ENCODE assay signal across 21 mouse cellular contexts in genomic region chr1:160136362-160136890, GRCm38 (mm10). TPM values are rescaled to one million over a fixed set of nuclear protein-coding genes. Genes with fewer than 3 reads are reported as not detected.
"Had no signal": no experiment of that assay in that cellular context is flagged by ENCODE, and none has a peak within 500 bp of the region (broad histone marks: within the 10 kb centered on the region; RNA-seq: fewer than 3 reads in every experiment).

No protein-coding gene starts in this region.

- ATAC-seq: hindbrain, postnatal 0 days; intestine, postnatal 0 days; liver, embryonic 12.5 days; midbrain, embryonic 13.5 days; midbrain, embryonic 16.5 days had no signal

- H3K9ac ChIP-seq: liver, embryonic 12.5 days; liver, embryonic 15.5 days; midbrain, embryonic 13.5 days; neural tube, embryonic 13.5 days; stomach, embryonic 15.5 days had no signal

- H3K27ac ChIP-seq: hindbrain, postnatal 0 days; liver, embryonic 12.5 days; liver, embryonic 15.5 days; midbrain, embryonic 10.5 days; midbrain, embryonic 13.5 days; neural tube, embryonic 13.5 days; stomach, embryonic 15.5 days had no signal

- H3K4me3 ChIP-seq: liver, embryonic 12.5 days; liver, embryonic 15.5 days; megakaryocyte, embryonic 14.5 days; midbrain, embryonic 10.5 days; midbrain, embryonic 13.5 days; myocyte; neural tube, embryonic 13.5 days; stomach, embryonic 15.5 days had no signal

- H3K9me3 ChIP-seq: liver, embryonic 12.5 days; liver, embryonic 15.5 days; megakaryocyte, embryonic 14.5 days; midbrain, embryonic 10.5 days; midbrain, embryonic 13.5 days; neural tube, embryonic 13.5 days; stomach, embryonic 15.5 days had no signal

- H3K4me2 ChIP-seq: liver, embryonic 12.5 days; liver, embryonic 15.5 days; midbrain, embryonic 13.5 days; neural tube, embryonic 13.5 days; stomach, embryonic 15.5 days had no signal

- H3K4me1 ChIP-seq: liver, embryonic 12.5 days; liver, embryonic 15.5 days; megakaryocyte, embryonic 14.5 days; midbrain, embryonic 10.5 days; midbrain, embryonic 13.5 days; neural tube, embryonic 13.5 days; stomach, embryonic 15.5 days had no signal

- H3K36me3 ChIP-seq: liver, embryonic 12.5 days; liver, embryonic 15.5 days; midbrain, embryonic 10.5 days; midbrain, embryonic 13.5 days; neural tube, embryonic 13.5 days; stomach, embryonic 15.5 days had no signal

- H3K27me3 ChIP-seq: liver, embryonic 12.5 days; liver, embryonic 15.5 days; midbrain, embryonic 13.5 days; neural tube, embryonic 13.5 days; stomach, embryonic 15.5 days had no signal

- DNase-seq: kidney, postnatal 14 days; kidney, postnatal 4 days; left cerebral cortex, postnatal 4 days; liver; lung, adult 2 months; lung, postnatal 14 days; retina, postnatal 1 day; right cerebral cortex, postnatal 25 days; spleen, adult 18-20 months; thymus, postnatal 25 days had no signal

RNA-seq across cellular contexts. Expression of gene Tnn, which starts 17.0 kb away (rescaled TPM):
- polyA plus RNA-seq: midbrain, embryonic 10.5 days; myocyte had no signal
